Mouse (Mus musculus) cerebellum, postnatal 14 days (tissue): ENCODE results near the gene Swt1.

ENCODE experiments used
- DNase-seq, 2 experiments: peaks; one replicate each; pipeline ENCODE4 v3.0.0; 2021; ENCODE audit warnings: mixed read lengths in 2 of 2

Swt1 gene

DNA sequence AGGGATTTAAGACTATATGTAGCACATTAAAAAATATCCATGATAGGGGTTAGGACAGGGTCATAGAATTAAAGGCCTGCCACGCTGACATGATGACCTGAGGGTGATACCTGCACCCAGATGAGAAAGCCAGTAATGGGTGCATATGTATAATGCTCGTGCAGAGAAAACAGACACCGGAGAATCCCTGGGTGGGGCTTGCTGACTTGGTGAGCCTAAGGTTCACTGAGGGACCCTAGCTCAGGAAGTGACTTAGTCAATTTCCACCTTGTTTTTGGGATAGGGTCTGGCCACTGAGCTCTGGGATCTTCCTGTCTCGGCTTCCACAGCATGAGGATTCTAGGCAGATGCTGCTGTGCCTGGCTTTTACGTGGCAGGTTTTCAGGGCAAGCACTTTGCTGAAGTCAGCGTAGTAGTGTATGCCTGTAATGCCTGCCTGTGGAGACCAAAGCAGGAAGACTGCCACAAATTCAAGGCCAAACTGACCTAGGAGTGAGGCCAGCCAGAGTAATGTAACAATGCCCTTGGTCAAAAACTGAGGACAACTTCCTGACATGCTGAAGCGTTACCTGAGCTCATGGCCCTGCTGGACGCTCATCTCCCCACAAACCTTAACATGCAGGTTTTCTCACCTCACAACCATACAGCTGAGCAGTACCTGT, 61.2 kb downstream of the Swt1 start:
- no peak for DNase-seq

DNA sequence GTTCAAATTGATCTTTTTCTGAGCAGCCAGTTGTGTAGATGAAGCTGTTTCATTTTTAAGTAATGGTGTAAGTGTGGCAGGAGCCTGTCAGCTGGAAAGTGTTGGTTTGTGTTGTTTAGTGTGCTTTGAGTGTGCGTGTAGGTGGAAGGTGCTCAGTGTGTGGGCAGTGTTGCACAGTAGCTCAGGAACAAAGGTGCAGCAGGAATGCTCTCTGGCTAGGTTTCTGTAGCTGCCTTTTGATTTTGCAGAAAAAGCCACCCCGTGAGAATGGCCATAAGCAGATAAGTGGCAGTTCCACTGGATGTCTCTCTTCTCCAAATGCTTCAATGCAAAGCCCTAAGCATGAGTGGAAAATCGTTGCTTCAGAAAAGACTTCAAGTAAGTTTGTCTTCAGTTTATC, 68.9 kb downstream of the Swt1 start:
- no peak for DNase-seq

DNA sequence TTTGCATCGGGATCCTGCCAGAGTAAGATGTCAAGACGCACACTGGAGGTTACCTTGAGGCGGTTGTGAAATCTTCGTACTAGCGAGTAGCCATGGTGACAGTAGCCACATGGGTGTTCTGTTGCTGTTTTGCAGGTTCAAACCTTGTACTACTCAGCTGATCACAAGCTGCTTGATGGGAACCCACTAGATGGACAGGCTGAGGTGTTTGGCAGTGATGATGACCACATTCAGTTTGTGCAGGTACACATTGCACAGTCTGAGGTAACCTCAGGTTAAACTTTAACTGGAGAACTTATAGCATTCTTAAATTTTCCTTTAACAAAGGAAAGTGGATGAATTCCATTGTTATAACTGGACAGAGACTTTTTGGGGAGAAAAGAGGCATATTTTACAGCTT, 72.3 kb downstream of the Swt1 start:
- DNase-seq, result no peak

DNA sequence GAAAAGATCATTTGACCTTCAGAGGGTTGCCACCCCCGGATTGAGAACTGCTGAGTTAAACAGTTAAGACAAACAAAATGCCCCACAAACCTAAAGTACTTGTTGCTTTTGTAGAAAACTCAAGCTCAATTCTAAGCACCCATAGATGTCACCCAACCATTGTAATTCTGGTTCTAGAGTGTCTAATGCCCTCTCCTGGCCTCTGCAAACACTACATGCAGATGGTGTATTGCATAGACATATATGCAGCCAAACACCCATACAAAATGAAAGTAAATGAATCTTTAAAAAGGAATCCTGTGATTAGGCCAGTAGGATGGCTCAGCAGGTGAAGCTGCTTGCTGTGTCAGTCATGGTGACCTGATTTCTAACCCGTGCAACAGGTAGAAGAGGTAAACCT, 75.3 kb downstream of the Swt1 start:
- DNase-seq, result peak in 1 of 2 experiments; percentile 40

DNA sequence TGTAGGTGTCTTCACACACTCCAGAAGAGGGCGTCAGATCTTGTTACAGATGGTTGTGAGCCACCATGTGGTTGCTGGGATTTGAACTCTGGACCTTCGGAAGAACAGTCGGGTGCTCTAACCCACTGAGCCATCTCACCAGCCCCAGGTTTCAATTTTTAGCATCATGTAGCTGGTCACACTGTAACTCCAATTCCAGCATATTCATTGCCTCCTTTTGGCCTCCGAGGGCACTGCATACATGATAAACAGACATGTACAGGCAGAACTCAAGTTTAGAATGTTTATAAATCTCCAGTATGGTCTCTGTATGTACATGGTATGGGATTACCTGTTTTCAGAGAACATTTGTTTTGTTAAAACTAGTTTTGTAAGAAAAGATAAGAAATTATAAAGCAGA, 80.0 kb downstream of the Swt1 start:
- DNase-seq, result peak in 1 of 2 experiments; percentile 15

DNA sequence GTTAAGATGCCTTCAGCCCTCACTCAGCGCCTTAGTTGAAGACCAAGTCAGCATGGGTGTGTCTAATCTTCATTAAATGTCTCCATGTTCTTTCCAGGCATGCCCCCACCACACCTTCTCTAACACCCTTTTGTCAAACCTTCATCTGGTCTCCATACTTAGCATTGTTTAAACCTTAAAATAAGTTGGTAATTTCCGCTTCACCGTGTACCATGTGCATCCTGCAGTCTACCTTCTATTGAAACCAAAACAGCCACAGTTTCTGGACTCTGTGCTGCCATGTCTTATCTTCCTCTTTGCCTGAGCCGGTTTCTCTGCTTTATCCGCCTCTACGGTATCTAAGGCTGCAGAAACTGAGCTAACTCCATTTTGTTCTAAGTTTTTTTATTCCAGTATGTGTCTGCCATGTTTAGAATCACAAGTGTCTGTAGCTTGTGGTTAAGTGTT, 81.6 kb downstream of the Swt1 start:
- DNase-seq, result no peak

DNA sequence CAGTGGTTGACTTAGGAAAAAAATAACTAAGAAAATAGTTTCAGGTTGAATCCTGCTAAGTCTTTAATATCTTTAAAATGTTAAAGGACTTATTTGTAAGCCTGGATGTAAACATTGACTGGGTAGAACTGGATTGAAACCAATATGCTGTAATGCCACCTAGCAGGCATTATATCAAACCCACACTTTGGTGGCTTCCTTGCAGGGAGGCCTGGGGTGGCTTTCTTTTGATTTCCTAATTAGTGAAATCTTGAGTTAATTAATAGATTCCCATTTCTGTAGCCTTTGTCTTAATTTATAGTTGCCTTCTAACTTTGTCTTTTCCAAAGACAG, 82.4 kb downstream of the Swt1 start:
- DNase-seq, result no peak

DNA sequence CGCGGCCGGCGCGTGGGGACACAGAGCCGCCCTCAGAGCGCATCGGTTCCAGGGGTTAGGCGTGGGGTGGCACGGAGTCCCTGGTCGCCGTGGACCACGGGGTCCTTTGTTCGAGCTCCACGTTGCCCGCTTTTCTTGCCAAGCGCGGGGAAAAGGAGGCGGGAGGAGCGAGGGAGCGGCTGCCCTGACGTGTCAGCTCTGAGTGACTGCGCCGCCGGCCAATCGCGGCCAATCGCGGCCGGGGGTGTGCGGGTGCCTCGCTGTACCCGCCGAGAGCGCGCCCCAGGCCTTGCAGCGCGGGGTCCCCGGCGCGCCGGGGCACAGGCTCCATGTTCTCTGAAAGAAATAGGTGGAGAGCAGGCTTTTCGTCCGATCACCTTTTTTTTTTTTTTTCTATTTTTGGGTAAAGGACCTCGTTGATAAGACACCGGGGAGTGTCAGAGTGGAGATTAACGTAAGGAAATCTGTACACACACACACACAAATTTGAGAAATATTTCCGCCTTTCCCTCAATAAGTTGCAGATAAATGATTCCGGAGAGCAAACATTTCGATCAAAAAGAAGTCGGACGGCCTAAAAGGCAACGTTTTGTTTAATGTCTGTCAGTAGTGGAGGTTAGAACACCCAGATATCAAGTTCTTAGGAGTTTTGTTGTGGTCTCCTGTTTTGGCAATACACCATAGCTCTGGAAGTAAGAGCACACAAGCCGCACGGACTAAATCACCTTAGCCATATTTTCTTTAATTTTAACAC, 83.0 kb downstream of the Swt1 start:
- peak; percentile 98 for DNase-seq

DNA sequence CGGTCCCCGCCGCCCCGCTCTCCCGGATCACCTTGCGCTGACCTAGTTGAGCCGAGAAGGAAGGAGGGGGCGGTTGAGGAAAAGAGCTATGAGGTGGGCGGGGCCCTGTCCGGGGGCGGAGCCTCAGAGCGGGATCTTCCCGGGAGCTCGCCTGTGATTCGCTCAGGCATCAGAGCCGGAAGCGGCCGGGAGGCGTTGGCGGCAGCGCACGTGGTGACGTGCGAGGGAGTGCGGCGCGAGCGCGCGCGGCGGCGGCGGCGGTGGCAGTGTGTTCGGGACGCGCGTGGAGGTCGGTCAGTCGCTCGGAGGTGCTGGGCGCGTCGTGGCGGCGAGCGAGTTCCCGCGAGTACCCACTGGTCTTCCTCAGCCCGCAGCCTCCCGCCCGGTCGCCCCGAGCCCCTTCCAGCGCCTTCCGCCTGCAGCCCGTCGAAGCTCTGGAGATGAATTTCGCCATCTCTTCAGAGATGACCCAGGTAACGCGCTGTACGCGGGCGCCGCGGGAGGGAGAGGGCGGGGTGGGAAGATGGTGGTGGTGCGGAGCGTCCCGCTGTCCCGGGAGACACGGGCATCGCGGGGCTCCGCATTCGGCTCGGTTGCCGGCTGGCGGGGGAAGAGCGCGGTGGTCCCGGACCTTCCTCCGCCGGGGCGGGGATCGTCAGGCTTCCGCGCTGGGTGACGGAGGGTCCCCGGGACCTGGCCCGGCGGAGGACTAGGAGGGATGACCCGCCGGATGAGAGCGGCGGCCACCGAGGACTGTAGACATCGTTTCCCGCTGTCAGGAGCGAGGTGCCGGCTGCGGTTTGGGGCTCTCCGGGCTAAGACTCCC, 83.8 kb downstream of the Swt1 start, which contains the start of gene Ivns1abp:
TSS of gene Ivns1abp (plus strand) at position 195 of the 826 bp plus-strand sequence.
- DNase-seq, result peak; percentile 99

DNA sequence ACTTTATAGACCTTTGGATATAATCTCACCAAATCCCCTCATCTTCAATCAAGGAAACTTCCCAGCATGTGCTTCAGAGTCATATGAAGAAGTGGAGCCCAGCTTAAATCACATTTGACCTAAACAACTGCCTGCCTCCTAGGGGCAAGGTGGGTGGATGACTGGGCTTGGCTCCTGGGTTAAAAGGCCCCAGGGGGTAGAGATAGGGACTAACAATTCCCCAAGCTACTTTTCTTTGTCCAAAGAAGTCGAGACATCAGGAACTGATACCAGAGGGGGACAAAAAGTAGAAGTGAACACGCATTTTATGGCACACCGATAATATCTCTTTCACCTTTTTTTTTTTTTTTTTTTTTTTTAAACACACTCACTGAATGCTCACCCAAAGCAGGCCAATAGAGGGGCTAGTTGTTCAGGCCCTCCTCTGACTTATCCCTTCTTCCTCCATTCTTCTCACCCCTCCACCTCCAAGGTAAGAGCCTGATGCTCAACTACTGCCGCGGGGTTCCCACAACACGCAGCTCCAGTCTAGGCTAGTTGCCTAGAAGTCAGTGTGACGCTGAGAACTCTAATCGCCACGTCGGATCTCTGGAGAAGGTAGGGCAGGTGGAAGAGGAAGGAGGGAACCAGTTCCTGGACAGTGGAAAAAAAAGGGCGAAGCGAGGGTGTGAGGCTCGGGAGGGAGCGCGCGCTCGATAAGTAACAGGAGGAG, 84.5 kb downstream of the Swt1 start:
- peak; percentile 30 to 36 for DNase-seq

DNA sequence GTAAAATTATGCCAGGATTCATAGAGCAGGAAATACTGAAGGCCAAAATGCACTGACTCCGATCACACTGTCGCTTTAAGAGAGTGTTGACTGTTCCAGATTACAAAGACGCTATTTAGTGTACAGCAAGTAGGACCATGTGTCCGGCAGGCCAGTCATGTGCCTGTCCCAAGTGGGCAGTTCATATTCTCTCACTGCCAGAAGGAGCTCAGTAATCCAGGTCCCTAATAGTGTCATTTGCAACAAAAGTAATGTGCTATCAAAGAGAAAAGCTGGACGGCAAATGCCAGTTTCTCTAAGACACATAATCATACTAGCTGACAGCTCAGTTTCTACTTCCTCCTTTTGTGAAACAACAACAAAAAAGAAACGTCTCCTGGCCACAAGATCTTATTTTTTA, 85.3 kb downstream of the Swt1 start:
- no peak for DNase-seq

DNA sequence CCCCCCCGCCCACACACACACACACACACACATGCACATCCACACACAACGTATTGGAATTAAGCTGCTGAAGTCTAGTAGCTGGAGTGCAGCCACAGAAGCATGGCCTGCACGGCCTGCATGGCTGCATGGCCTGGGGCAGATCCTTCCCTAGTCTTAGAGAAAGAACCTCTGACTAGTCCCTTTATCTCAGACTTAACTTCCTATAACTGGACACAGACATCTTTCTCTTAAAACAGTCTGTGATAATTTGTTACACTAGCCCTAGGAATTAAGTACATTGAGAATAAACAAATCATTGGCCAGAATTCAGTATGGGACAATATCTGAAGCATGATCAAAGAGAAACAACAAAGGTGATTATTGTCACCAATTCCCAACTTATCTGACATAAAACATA, 85.9 kb downstream of the Swt1 start:
- no peak for DNase-seq

DNA sequence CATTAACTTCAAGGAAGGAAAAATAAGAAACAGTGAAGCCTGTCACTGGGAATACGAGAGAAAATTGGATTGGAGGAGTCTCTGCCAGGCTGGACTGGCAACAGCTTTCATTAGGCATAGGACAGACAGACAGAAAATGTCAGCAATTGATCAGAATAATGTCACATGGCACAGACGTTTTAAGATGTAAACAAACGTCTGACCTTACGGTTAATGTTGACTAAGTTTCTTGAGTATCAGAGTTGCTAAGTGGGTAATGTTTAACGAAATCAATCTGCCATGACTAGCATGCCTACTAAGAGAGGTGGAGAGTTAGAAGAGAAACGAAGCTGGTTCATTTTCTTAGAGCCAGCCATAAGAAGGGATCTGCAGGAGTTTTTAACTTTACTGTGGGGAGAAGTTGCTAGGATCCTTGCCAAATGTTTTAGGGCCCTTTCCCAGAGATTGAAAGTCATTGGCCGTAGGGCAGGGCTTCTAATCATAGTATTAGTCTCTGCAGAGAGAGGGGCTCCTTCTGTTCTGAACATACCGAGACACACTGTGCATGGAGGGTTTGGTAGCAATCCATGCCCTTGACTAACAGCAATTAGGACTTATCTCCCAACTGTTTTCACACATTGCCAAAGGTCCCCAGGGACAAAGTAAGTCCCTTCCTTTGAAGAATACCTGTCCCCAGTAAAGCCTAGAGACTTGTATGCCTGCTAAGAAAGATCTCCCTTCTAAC, 86.8 kb downstream of the Swt1 start:
- DNase-seq, result no peak

DNA sequence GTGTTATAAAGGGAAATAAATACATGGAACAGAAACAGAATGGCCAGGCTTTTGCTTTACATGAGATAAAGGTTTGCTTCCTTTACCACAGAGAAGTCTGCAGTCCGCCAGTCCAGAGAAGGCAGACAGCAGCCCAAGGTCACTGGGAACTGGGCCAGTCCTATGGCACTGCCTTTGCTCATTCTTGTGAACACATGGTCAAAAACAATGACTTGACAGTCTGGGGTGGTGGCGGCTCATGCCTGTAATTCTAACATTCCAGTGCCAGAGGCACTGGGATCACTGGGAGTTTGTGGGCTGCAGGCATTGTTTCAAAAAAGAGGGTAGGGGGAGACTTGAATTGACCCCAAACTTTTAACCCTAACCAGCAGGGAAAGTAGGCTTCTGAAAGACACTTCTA, 89.3 kb downstream of the Swt1 start:
- DNase-seq, result no peak

DNA sequence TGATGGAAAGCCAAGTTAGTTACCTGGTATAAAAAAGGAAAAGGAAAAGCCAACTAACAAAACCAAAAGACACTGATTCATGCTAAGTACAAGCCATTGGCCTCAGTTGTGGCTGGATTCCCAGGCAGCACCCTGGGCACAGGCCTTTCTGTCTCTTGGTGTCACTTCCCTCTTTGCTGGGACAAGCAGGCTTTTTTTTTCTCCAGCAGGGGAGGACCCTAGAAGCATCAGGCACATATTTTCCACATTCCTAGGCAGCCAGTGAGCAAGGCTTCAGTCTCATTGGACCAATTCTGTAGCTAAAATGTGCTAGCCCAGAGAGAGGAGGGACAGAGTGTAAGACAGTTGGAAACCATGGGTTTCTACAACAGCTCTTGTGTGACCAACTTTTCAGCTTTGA, 90.0 kb downstream of the Swt1 start:
- DNase-seq, result no peak

DNA sequence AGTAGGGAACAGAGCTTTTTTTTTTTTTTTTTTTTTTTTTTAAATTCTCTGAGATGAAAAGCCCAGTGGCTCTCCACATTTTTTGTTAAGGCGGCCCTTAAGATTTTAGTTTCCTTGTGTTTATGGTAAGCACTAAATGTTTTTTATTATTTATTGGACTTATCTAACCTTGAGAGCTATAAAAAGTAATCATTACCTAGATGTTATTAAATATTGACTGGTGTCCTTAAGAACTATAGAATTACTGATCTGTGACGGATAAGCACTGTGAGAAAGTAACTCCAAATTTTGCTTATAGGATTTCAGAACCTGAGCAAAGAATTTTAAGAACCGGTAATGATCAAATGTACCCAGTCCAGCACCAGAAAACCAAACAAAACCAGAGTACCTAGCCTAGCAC, 95.4 kb downstream of the Swt1 start:
- no peak for DNase-seq

DNA sequence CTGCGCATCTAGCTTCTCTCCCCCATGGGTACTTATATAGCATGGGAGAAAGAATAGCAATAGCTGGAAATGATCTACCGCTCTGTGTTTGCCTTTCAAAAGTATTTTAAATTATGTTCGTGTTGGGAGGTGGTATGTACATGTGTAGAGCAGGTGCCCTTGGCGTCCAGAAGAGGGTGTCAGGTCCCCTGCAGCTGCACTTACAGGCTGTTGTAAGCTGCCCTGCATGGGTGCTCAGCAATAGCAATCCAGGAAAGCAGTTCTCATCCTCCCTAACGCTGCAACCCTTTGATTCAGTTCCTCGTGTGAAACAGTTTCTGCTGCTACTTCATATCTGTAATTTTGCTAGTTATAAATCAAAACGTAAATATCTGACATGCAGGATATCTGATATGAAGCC, 98.7 kb downstream of the Swt1 start:
- no peak for DNase-seq

DNA sequence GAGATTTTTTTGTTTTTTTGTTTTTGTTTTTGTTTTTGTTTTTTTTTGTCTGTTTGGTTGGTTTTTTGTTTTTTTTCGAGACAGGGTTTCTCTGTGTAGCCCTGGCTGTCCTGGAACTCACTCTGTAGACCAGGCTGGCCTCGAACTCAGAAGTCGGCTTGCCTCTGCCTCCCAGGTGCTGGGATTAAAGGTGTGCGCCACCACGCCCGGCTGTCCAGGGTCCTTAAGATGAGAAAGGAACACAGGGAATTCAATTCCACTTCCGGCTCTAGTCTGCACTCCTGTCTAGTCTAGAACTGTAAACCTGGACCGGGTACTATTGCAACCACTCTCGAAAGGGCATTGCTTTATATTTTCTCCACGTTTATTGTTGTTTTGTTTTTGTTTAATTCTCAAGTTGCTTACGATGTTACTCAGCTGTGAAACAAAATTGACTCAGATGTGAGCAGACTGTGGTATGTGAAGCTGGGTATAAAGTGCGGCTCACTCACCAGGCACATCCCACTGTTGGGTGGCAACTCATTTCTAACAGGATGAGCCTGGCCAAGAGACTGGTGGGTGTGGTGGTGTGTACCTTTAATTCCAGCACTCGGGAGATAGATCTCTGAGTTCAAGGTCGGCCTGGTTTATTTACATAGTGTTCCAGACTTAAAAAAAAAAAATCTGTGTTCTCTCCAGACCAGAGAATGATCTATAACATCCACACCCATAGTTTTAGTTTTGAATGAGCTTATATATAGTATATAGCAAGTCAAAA, 99.7 kb downstream of the Swt1 start:
- no peak for DNase-seq

DNA sequence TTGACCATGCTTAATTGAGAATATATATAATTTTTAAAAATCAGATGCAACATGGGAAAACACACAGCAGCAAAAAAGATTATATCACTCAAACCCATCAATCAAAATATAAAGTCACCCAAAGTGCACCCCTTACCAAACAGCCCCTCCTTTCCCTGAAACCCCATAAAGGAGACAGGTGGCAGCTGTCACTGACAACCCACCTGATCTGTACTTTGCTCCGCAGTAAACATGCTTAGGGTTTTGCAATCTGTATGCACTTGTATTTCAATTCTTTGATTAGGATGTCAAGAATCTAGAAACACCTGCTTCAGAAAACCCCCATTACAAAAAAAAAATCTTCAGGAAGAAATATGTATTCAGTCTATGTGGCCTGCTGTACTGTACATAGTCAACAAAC, 102.9 kb downstream of the Swt1 start:
- no peak for DNase-seq

DNA sequence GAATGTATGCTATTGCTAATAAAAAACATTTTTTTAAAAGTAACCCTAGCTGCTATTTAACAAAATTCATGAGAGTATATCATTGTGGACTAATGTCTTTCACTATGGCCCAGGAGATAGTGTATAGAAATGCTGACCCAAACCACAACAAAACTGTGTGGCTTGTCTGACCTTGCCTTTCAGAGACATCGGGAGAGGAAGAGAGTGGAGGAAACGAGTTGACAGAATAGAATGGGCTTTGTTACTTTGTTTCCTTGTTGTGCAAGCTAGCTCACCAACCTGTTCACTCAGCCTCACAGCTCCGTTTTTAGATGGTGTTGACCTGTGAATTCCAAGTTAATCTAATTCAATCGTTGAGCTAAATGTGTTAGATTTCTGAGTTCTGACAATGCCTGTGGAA, 107.8 kb downstream of the Swt1 start:
- no peak for DNase-seq

DNA sequence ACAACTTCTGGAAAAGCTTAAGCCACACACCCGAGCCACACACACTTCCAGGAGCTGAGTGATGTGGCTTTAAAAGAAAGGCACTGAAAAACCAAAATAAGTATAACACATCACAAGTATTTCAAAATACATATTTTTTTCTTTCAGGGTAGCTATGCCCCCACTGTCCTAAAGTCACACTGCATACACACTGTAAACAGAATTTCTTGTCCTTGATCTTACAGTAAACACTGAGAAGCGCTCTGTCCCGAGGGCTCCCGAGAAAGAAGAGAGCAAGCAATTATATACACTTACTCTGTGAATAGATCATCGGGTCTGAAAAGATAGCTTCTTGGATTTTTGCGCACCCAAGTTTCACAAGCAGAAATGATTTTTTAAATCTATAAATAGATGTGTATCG, 109.0 kb downstream of the Swt1 start:
- DNase-seq, result no peak
